Mouse (Mus musculus): ENCODE results near the gene Flrt3. TPM values are rescaled to one million over a fixed set of nuclear protein-coding genes. Genes with fewer than 3 reads are reported as not detected.

The Flrt3 gene
- polyA plus RNA-seq, 1 experiment from 2014 or later = 41.3 TPM

DNA sequence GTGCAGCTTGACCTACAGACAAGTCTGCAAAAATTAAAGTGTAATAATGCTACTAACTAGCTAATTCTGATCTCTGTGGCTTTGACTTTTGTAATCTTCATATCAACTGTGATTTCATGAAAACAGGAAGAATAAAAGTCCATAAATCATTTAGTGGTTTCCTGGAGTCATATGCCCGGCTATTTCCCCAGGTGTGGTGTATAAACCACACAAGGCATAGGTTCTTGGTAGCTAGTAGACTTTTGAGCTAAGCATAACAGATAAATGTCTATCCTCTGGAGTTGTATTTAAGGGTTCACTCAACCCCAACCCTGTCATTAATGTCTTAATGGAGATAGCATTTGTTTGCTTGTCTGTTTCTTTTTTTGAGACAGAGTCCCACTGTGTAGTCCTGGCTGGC is 20.1 kb upstream of the Flrt3 start:
- Histone ChIP-seq H3K4me1 (replicated peaks; ENCODE audit: control insufficient read depth, insufficient read depth, low read length) (no peaks in the 10 kb centered on the region), H3K36me3 (replicated peaks; ENCODE audit: control insufficient read depth, insufficient read depth) (no peaks in the 10 kb centered on the region), H3K4me3 (replicated peaks; ENCODE audit: low read length) (no peak overlapping the region), H3K4me2 (replicated peaks) (no peak overlapping the region), H3K9ac (no peak overlapping the region), H3K9me3 (ENCODE audit: control insufficient read depth, low read length) (no peaks in the 10 kb centered on the region), H3K27ac (no peak overlapping the region), H3K27me3 (ENCODE audit: control insufficient read depth, insufficient read depth, low read length) (no peaks in the 10 kb centered on the region)
- DNase-seq (ENCODE audit: low spot score) (no peak), ATAC-seq (ENCODE audit: low FRiP score) (no peak)
- 91% methylated on average over 1 of the region's 1 CpGs for WGBS

DNA sequence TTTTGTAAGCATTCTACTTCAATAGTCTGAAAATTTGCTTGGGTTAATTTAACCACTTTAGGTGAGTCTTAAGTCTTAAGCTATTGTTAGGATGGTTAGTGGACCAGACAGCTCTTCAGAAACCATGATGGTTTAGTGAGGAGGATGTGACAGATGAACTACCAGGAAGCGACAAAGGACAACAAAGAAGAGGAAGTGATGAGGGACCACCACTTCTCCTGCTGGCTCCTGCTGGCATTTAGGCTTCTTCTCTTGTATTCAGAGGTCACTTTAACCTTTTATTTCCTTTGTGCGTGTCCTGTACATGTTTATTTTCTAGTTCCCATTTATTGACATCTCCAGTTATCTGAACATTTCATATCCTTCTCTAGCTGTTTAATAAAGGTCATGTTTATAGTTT is 19.6 kb upstream of the Flrt3 start:
- H3K4me2 ChIP-seq (replicated peaks) = no peak overlapping the region
- no peaks in the 10 kb centered on the region for H3K36me3 ChIP-seq (replicated peaks; ENCODE audit: control insufficient read depth, insufficient read depth)
- ATAC-seq (ENCODE audit: low FRiP score) (no peak), DNase-seq (ENCODE audit: low spot score) (no peak)
- H3K4me3 ChIP-seq (replicated peaks; ENCODE audit: low read length) = no peak overlapping the region
- H3K27ac ChIP-seq = no peak overlapping the region
- WGBS = 89% methylated on average over 2 of the region's 2 CpGs
- H3K9me3 ChIP-seq (ENCODE audit: control insufficient read depth, low read length) = no peaks in the 10 kb centered on the region
- no peaks in the 10 kb centered on the region for H3K4me1 ChIP-seq (replicated peaks; ENCODE audit: control insufficient read depth, insufficient read depth, low read length)
- H3K9ac ChIP-seq = no peak overlapping the region
- H3K27me3 ChIP-seq (ENCODE audit: control insufficient read depth, insufficient read depth, low read length) = no peaks in the 10 kb centered on the region

DNA sequence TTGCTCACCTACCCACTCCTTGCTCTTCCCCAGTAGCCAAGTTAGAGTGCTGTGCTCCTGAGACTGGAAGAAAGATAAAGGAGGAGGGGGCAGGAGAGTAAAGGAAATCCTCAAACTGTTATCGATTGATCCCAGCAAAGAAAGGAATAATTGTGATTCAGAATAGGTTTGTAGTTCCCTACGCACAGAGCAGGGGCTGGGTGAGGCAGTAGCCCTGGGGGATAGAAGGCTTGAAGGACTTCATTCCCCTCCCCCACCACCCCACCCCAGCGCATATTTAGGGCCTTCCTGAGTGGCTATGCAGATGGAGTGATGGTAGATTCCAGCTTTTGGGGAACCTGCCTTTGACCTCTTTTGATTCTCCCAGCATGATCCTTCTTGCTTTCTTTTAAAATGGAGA is 5.5 kb upstream of the Flrt3 start:
- H3K36me3 ChIP-seq (replicated peaks; ENCODE audit: control insufficient read depth, insufficient read depth) = no peaks in the 10 kb centered on the region
- ATAC-seq (ENCODE audit: low FRiP score) = no peak
- H3K4me2 ChIP-seq (replicated peaks) = no peak overlapping the region
- no peak for DNase-seq (ENCODE audit: low spot score)
- H3K9ac ChIP-seq = no peak overlapping the region
- H3K27ac ChIP-seq = no peak overlapping the region
- no peaks in the 10 kb centered on the region for H3K4me1 ChIP-seq (replicated peaks; ENCODE audit: control insufficient read depth, insufficient read depth, low read length)
- no peak overlapping the region for H3K4me3 ChIP-seq (replicated peaks; ENCODE audit: low read length)
- no peaks in the 10 kb centered on the region; the same call in 1 of the 2 replicates for H3K27me3 ChIP-seq (ENCODE audit: control insufficient read depth, insufficient read depth, low read length)
- WGBS = 19% methylated on average over 3 of the region's 3 CpGs
- no peaks in the 10 kb centered on the region for H3K9me3 ChIP-seq (ENCODE audit: control insufficient read depth, low read length)

DNA sequence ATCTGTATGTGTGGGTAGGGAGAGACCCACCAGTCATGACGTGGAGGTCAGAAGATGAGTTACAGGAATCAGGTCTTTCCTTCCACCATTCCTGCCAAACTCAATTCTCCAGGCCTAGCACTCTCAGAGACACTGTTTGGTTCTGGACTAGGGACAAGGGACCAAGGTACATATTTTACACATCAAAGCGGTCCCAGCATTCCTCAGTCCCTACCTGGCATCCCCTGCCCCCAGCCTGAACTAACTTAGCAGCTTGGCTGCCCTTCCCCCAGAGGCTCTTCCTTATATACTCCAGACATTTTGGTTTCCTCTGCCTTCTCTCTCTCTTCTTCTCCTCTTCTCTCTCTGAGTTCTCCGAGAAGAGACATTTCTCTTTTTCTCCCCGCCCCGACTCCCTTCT is 2.2 kb upstream of the Flrt3 start:
- H3K9me3 ChIP-seq (ENCODE audit: control insufficient read depth, low read length) = no peaks in the 10 kb centered on the region
- H3K27me3 ChIP-seq (ENCODE audit: control insufficient read depth, insufficient read depth, low read length) = no peaks in the 10 kb centered on the region; the same call in 1 of the 2 replicates
- 89% methylated on average over 5 of the region's 5 CpGs for WGBS
- H3K4me2 ChIP-seq (replicated peaks) = no peak overlapping the region
- H3K36me3 ChIP-seq (replicated peaks; ENCODE audit: control insufficient read depth, insufficient read depth) = no peaks in the 10 kb centered on the region
- no peak overlapping the region for H3K9ac ChIP-seq
- no peak for DNase-seq (ENCODE audit: low spot score)
- no peak overlapping the region for H3K4me3 ChIP-seq (replicated peaks; ENCODE audit: low read length)
- no peaks in the 10 kb centered on the region for H3K4me1 ChIP-seq (replicated peaks; ENCODE audit: control insufficient read depth, insufficient read depth, low read length)
- ATAC-seq (ENCODE audit: low FRiP score) = no peak
- H3K27ac ChIP-seq = no peak overlapping the region

DNA sequence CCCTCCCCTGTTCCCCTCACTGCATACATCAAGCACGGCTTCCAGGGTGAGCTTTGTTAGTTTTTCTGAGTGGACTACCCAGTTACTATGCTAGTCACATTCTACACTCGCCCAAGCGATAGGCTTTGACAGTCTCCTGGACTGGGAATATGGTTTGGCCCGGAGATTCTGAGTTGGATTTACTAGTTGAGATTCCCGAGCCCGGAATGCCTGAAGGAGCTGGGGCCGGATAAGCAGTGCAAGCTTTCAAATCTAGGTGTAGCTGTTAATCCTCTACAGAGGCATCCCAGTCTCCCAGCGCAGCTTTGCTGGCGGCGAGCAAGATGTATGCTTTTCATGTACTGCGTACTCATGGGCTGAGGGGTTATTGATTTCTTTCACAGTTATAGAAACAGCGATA is 812 bp downstream of the Flrt3 start:
- H3K36me3 ChIP-seq (replicated peaks; ENCODE audit: control insufficient read depth, insufficient read depth) = no peaks in the 10 kb centered on the region
- peak overlapping the region; percentile 54 for H3K4me3 ChIP-seq (replicated peaks; ENCODE audit: low read length)
- ATAC-seq (ENCODE audit: low FRiP score) (no peak), DNase-seq (ENCODE audit: low spot score) (peak; percentile 70)
- H3K27me3 ChIP-seq (ENCODE audit: control insufficient read depth, insufficient read depth, low read length) = no peaks in the 10 kb centered on the region; the same call in 1 of the 2 replicates
- H3K9ac ChIP-seq = peak overlapping the region; percentile 81
- H3K4me1 ChIP-seq (replicated peaks; ENCODE audit: control insufficient read depth, insufficient read depth, low read length) = peaks cover 19% of the 10 kb centered on the region
- H3K9me3 ChIP-seq (ENCODE audit: control insufficient read depth, low read length) = no peaks in the 10 kb centered on the region
- peak overlapping the region; percentile 70 for H3K4me2 ChIP-seq (replicated peaks)
- H3K27ac ChIP-seq = peak overlapping the region; percentile 88
- WGBS = under 1% methylated on average over 12 of the region's 12 CpGs

DNA sequence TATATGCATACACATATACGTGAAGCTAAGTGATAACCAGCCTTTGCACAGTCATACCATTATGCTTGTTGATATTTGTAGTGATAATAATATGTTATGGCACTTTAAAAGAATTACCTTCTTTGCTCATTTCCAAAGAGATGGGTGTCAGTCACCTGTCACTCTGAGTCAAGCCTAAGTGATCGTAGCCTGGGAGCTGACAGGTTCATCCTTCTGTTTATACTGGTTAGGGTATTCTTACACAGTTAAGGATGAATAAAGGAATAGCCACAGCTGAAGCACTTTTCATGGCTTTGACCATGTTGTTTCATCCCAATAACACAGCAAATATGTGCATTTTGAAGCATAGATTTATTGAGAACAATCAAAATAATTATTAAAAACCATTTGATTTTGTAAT is 1.5 kb downstream of the Flrt3 start:
- WGBS = 21% methylated on average over 2 of the region's 2 CpGs
- DNase-seq (ENCODE audit: low spot score) (no peak), ATAC-seq (ENCODE audit: low FRiP score) (no peak)
- no peaks in the 10 kb centered on the region; the same call in 1 of the 2 replicates for H3K27me3 ChIP-seq (ENCODE audit: control insufficient read depth, insufficient read depth, low read length)
- H3K27ac ChIP-seq = peak overlapping the region; percentile 88
- no peaks in the 10 kb centered on the region for H3K9me3 ChIP-seq (ENCODE audit: control insufficient read depth, low read length)
- no peaks in the 10 kb centered on the region for H3K36me3 ChIP-seq (replicated peaks; ENCODE audit: control insufficient read depth, insufficient read depth)
- H3K9ac ChIP-seq = peak overlapping the region; percentile 81
- H3K4me3 ChIP-seq (replicated peaks; ENCODE audit: low read length) = peak overlapping the region; percentile 54
- peaks cover 22% of the 10 kb centered on the region for H3K4me1 ChIP-seq (replicated peaks; ENCODE audit: control insufficient read depth, insufficient read depth, low read length)
- peak overlapping the region; percentile 70 for H3K4me2 ChIP-seq (replicated peaks)

DNA sequence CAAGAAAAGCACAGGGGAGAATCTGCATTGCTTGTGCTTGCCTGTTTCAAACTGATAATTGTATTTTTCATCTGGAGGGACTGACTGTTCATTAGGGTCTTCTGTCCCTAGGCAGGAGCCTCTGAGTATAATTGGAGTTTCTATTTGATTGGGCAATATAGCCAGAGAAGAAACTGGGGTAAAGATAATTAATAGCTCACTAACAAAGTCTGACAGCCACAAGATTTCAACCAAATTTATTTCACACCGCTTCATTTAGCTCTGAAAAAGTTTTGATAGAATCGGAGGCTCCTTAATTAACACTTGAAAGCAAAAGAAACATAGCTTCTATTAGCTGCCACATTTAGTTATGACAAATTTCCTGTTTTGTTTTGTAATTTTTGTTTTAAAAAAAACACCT is 2.2 kb downstream of the Flrt3 start:
- peaks cover 22% of the 10 kb centered on the region for H3K4me1 ChIP-seq (replicated peaks; ENCODE audit: control insufficient read depth, insufficient read depth, low read length)
- H3K27me3 ChIP-seq (ENCODE audit: control insufficient read depth, insufficient read depth, low read length) = no peaks in the 10 kb centered on the region; the same call in 1 of the 2 replicates
- ATAC-seq (ENCODE audit: low FRiP score) (no peak), DNase-seq (ENCODE audit: low spot score) (peak; percentile 32)
- H3K27ac ChIP-seq = peak overlapping the region; percentile 78
- 11% methylated on average over 2 of the region's 2 CpGs for WGBS
- H3K9me3 ChIP-seq (ENCODE audit: control insufficient read depth, low read length) = no peaks in the 10 kb centered on the region
- peak overlapping the region; percentile 81 for H3K9ac ChIP-seq
- H3K36me3 ChIP-seq (replicated peaks; ENCODE audit: control insufficient read depth, insufficient read depth) = no peaks in the 10 kb centered on the region
- H3K4me3 ChIP-seq (replicated peaks; ENCODE audit: low read length) = peak overlapping the region; percentile 54
- peak overlapping the region; percentile 70 for H3K4me2 ChIP-seq (replicated peaks)

DNA sequence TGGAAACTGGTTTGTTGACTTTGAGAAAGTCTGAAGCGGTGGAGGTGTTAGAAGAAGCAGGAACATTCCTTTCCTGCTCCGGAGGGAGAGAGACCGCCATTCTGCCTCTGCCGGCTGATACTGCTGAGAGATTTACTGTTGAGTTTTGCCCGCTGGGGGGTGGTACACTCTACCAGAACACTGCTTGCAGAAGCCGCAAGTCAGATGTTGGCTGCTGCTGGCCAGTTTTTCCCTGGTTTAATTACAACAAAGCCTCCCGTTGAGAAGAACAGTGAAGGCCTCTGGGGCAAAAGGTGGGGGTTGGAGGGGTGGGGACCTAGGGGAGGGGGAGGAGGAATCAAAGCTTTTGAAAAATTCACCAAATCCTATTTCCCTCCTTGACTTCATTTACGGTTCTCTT is 3.0 kb downstream of the Flrt3 start:
- peak overlapping the region; percentile 54 for H3K4me3 ChIP-seq (replicated peaks; ENCODE audit: low read length)

DNA sequence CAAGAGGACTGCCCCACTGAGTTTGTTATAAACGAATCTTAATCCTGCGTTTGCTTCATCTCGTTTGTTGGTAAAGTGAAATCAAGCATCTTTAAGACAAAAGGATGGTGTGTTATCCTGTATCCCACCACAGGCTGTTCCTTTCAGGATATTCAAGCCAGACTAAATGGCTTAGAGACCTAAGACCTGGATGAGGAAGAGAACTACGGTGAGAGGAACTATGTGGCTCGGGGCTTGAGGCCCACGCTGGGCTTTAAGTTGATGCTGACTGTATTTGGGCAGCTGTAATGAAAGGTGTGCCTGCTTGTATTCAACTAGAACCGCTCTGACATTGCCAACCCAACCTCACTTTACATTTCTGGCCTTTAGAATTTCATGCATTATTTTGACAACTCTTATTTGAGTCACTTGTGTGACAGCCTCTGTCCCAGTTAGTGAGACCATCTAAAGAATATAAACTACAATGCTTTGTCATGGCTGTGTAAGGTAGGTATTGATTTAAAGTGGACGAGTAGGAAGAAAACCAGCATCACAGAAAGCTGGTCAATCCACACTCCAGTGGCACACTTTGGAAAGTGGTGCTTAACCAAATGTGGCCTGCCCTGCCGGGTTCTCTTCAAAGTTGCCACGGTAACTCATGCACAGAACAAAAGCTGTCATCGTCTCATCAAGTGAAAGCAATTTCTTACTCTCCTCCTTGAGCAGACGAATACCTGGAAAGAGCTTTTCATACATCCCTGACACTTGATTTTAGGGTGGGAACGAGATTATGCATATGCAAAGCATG is 3.8 kb downstream of the Flrt3 start:
- Histone ChIP-seq H3K27ac (no peak overlapping the region), H3K9ac (peak overlapping the region; percentile 81), H3K36me3 (replicated peaks; ENCODE audit: control insufficient read depth, insufficient read depth) (peaks cover 4% of the 10 kb centered on the region), H3K9me3 (ENCODE audit: control insufficient read depth, low read length) (no peaks in the 10 kb centered on the region), H3K4me1 (replicated peaks; ENCODE audit: control insufficient read depth, insufficient read depth, low read length) (peaks cover 22% of the 10 kb centered on the region), H3K4me3 (replicated peaks; ENCODE audit: low read length) (peak overlapping the region; percentile 54), H3K4me2 (replicated peaks) (peak overlapping the region; percentile 70), H3K27me3 (ENCODE audit: control insufficient read depth, insufficient read depth, low read length) (no peaks in the 10 kb centered on the region)
- ATAC-seq (ENCODE audit: low FRiP score) (no peak), DNase-seq (ENCODE audit: low spot score) (no peak)
- WGBS = 30% methylated on average over 13 of the region's 13 CpGs

More for the DNA sequence above, 3.0 kb downstream of the Flrt3 start:
- Histone ChIP-seq H3K4me1 (replicated peaks; ENCODE audit: control insufficient read depth, insufficient read depth, low read length) (peaks cover 22% of the 10 kb centered on the region), H3K36me3 (replicated peaks; ENCODE audit: control insufficient read depth, insufficient read depth) (no peaks in the 10 kb centered on the region), H3K9me3 (ENCODE audit: control insufficient read depth, low read length) (no peaks in the 10 kb centered on the region), H3K27ac (peak overlapping the region; percentile 78), H3K9ac (peak overlapping the region; percentile 81), H3K27me3 (ENCODE audit: control insufficient read depth, insufficient read depth, low read length) (no peaks in the 10 kb centered on the region), H3K4me2 (replicated peaks) (peak overlapping the region; percentile 70)
- peak; percentile 87 for DNase-seq (ENCODE audit: low spot score)
- peak; percentile 69 for ATAC-seq (ENCODE audit: low FRiP score)
- 1% methylated on average over 8 of the region's 8 CpGs for WGBS
